In genomic region chr11:112839721-112840494, GRCm38 (mm10) we compare ENCODE assay signal across 10 mouse cellular contexts. TPM values are rescaled to one million over a fixed set of nuclear protein-coding genes. Genes with fewer than 3 reads are reported as not detected.
DNase-seq lines count a peak whose midpoint lies in the region; ATAC-seq lines count a peak whose summit lies in the region.
"Had no signal": no experiment of that assay in that cellular context is flagged by ENCODE, and none has a peak within 500 bp of the region (broad histone marks: within the 10 kb centered on the region; RNA-seq: fewer than 3 reads in every experiment).

No protein-coding gene starts in this region.

- no peaks in the 10 kb centered on the region for H3K27me3 ChIP-seq in heart, embryonic 14.5 days (ENCODE audit: control insufficient read depth, insufficient read depth, low read length)
- peaks cover 15% of the 10 kb centered on the region for H3K27me3 ChIP-seq in hindbrain, embryonic 10.5 days (ENCODE audit: insufficient read depth, poor library complexity, severe bottlenecking)
- no peaks in the 10 kb centered on the region for H3K27me3 ChIP-seq in midbrain, embryonic 13.5 days
- H3K27me3 ChIP-seq: CH12.LX had no signal

- H3K27ac ChIP-seq in heart, embryonic 14.5 days (replicated peaks in 1 of 2; ENCODE audit: control insufficient read depth in 1 of 2, insufficient read depth in 1 of 2, low read depth in 2 of 2, low read length in 2 of 2) = no peak overlapping the region
- peak overlapping the region; percentile 81 for H3K27ac ChIP-seq in hindbrain, embryonic 10.5 days
- H3K27ac ChIP-seq in midbrain, embryonic 13.5 days = peak overlapping the region; percentile 86

- ATAC-seq in heart, embryonic 14.5 days (ENCODE audit: insufficient number of reproducible peaks, insufficient read depth, low FRiP score, low read depth) = no peak
- peak; percentile 76 for ATAC-seq in midbrain, embryonic 13.5 days
- no peak for ATAC-seq in erythroblast, adult 5-6 weeks (replicated peaks; ENCODE audit: low FRiP score, poor library complexity, severe bottlenecking)

- no peaks in the 10 kb centered on the region for H3K9me3 ChIP-seq in heart, embryonic 14.5 days (ENCODE audit: control insufficient read depth, low read length)
- H3K9me3 ChIP-seq in hindbrain, embryonic 10.5 days = no peaks in the 10 kb centered on the region
- no peaks in the 10 kb centered on the region for H3K9me3 ChIP-seq in midbrain, embryonic 13.5 days

- H3K4me3 ChIP-seq in heart, embryonic 14.5 days (ENCODE audit: control insufficient read depth in 1 of 2, insufficient read depth in 1 of 2, low read depth in 1 of 2, low read length in 2 of 2) = peak overlapping the region in 1 of 2 experiments; percentile 29; a peak in 3 of 4 replicates
- peak overlapping the region; percentile 32 for H3K4me3 ChIP-seq in hindbrain, embryonic 10.5 days
- H3K4me3 ChIP-seq in midbrain, embryonic 13.5 days (replicated peaks) = no peak overlapping the region

- H3K36me3 ChIP-seq in heart, embryonic 14.5 days (ENCODE audit: control insufficient read depth, insufficient read depth, low read length) = no peaks in the 10 kb centered on the region
- H3K36me3 ChIP-seq in hindbrain, embryonic 10.5 days = no peaks in the 10 kb centered on the region
- no peaks in the 10 kb centered on the region for H3K36me3 ChIP-seq in midbrain, embryonic 13.5 days

- H3K9ac ChIP-seq in heart, embryonic 14.5 days (ENCODE audit: low read length) = no peak overlapping the region
- H3K9ac ChIP-seq in midbrain, embryonic 13.5 days (replicated peaks) = no peak overlapping the region

- intact Hi-C loops in gastrocnemius, postnatal 36 days (cut with DNase I) = no loop called here

- DNase-seq in heart, adult 18-20 months = no peak
- peak; percentile 74 for DNase-seq in R1 (ENCODE audit: low read depth, low spot score)
- no peak for DNase-seq in hindbrain, embryonic 10.5 days (ENCODE audit: low spot score)
- no peak for DNase-seq in ovary, postnatal 36 days (ENCODE audit: low spot score)
- no peak for DNase-seq in gastrocnemius, postnatal 36 days
- DNase-seq: adrenal gland, adult 8-10 months had no signal

- 15% methylated on average over 10 of the region's 10 CpGs for WGBS in heart, embryonic 14.5 days
- 11% methylated on average over 10 of the region's 10 CpGs for WGBS in hindbrain, embryonic 10.5 days
- WGBS in midbrain, embryonic 13.5 days = 8% methylated on average over 10 of the region's 10 CpGs

- peaks cover 0 to 2% of the 10 kb centered on the region in 2 experiments; a peak in 2 of 4 replicates for H3K4me1 ChIP-seq in heart, embryonic 14.5 days (ENCODE audit: control insufficient read depth in 2 of 2, insufficient read depth in 2 of 2, low read length in 2 of 2)
- peaks cover 37% of the 10 kb centered on the region for H3K4me1 ChIP-seq in hindbrain, embryonic 10.5 days (replicated peaks)
- peaks cover 26% of the 10 kb centered on the region for H3K4me1 ChIP-seq in midbrain, embryonic 13.5 days (replicated peaks)

- peak overlapping the region; percentile 62 for H3K4me2 ChIP-seq in heart, embryonic 14.5 days (ENCODE audit: low read length)
- H3K4me2 ChIP-seq in midbrain, embryonic 13.5 days (replicated peaks) = peak overlapping the region; percentile 26

RNA-seq across cellular contexts. Expression of gene Sox9, which starts 57.9 kb away (rescaled TPM):
- 17.7 and 20.7 TPM in 2 replicates for polyA plus RNA-seq in heart, embryonic 14.5 days (2014; fragmentation: Nextera tagmentation; extraction: Ambion mirVana)
- 1 to 10 TPM; 1.0 to 1.2 TPM for total RNA-seq in heart, adult 18-20 months (2021)
- polyA plus RNA-seq in hindbrain, embryonic 10.5 days (2016; fragmentation: Nextera tagmentation; extraction: Ambion mirVana) = 91.5 and 138 TPM in 2 replicates
- 71.5 and 83.9 TPM in 2 replicates for polyA plus RNA-seq in midbrain, embryonic 13.5 days (2015; fragmentation: Nextera tagmentation; extraction: Ambion mirVana)
- total RNA-seq in erythroblast, adult 5-6 weeks (2015; ENCODE audit: low replicate concordance) = not detected in 2 replicates
- not detected in 2 replicates for total RNA-seq in erythroblast, adult 5-6 weeks (2017; ENCODE audit: low replicate concordance)
- 1 to 10 TPM; 2.2 to 2.4 TPM for total RNA-seq in gastrocnemius, postnatal 36 days (2021)
- total RNA-seq: CH12.LX had no signal

Comparison
In these comparisons a context has a peak if more than half of its experiments do, and no peak if none do; other contexts are left out.
1. H3K27ac ChIP-seq: peak in hindbrain, embryonic 10.5 days (single experiment) and midbrain, embryonic 13.5 days (single experiment); none in heart, embryonic 14.5 days (0 of 2).